Mouse (Mus musculus): ENCODE results near the gene Dhdds.

DNA sequence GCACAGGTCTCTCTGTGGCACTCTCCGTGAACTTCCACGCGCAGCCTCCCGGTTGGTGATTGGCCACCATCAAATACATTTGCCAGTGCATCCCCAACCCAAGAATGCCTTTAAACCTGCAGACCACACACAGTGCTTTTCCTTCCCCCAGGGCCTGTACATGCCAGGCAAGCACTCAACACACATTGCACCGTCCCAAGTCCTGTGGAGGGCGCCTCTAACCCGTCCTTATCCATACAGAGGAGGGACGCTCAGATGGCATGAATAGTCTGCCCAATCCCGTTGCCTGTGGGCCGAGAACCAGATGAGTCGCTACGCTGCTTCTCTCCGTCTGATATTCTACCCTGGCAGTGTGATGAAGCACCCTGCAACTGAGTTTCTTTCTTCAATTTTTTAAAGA is 17.8 kb downstream of the Dhdds start:
- TF ChIP-seq GATA1 (IDR thresholded peaks at IDR 0.05; ENCODE audit: borderline replicate concordance, low read length) (no peak), FLI1 (IDR thresholded peaks at IDR 0.05; ENCODE audit: low read length) (no peak)
